Mouse (Mus musculus) intestine, embryonic 15.5 days (tissue): ENCODE measurements around the gene Fcgbp. TPM values are rescaled to one million over a fixed set of nuclear protein-coding genes. Genes with fewer than 3 reads are reported as not detected.
A peak's percentile ranks its signal among the peaks of the same experiment; 100 is the strongest.
"Not testable (repeated sequence)": the region's sequence is repeated elsewhere in the genome, so short reads cannot be mapped to it uniquely, and the experiment has no call there.

Experiments used
- ATAC-seq: fragments of 200-750 bp; cut with Nextera tagmentation; 2 replicates; pipeline ENCODE4 v1.8.0; 2017; ENCODE audit warnings: moderate TSS enrichment, moderate library complexity
- H3K27ac ChIP-seq: fragments of 300-500 bp; sonication (generic); 2 replicates; pipeline ENCODE4 v1.5.1; 2015; ENCODE audit warnings: mild to moderate bottlenecking, inconsistent platforms
- H3K27me3 ChIP-seq: fragments of 300-500 bp; sonication (generic); replicated peaks from 2 replicates; pipeline ENCODE4 v1.6.1; 2015; ENCODE audit warnings: inconsistent platforms
- H3K36me3 ChIP-seq: fragments of 300-500 bp; sonication (generic); 2 replicates; pipeline ENCODE4 v1.6.1; 2015; ENCODE audit warnings: inconsistent platforms
- H3K4me1 ChIP-seq: fragments of 300-500 bp; sonication (generic); replicated peaks from 2 replicates; pipeline ENCODE4 v1.6.1; 2015; ENCODE audit warnings: inconsistent platforms
- H3K4me2 ChIP-seq: fragments of 300-500 bp; sonication (generic); replicated peaks from 2 replicates; pipeline ENCODE4 v1.6.1; 2015; ENCODE audit warnings: mild to moderate bottlenecking, inconsistent platforms
- H3K4me3 ChIP-seq: fragments of 300-500 bp; sonication (generic); replicated peaks from 2 replicates; pipeline ENCODE4 v1.5.1; 2015; ENCODE audit warnings: inconsistent platforms
- H3K9ac ChIP-seq: fragments of 300-500 bp; sonication (generic); 2 replicates; pipeline ENCODE4 v1.6.1; 2015; ENCODE audit warnings: inconsistent platforms
- H3K9me3 ChIP-seq: fragments of 300-500 bp; sonication (generic); 2 replicates; pipeline ENCODE4 v1.6.1; 2016; ENCODE audit warnings: inconsistent platforms
- WGBS: fragments of 180-500 bp; shearing (Covaris S2); methylation state at CpG from one replicate; pipeline ENCODE4 v1.1.7; 2015; 5-methylcytosine and 5-hydroxymethylcytosine counted together
- polyA plus RNA-seq: library from polyadenylated mRNA; unstranded; fragments of >200 nt; fragmentation: Nextera tagmentation; extraction: Ambion mirVana; gene quantifications from 2 replicates; pipeline ENCODE4 v1.2.1, GENCODE M21; 2015

The Fcgbp gene
- polyA plus RNA-seq, 1 experiment from 2014 or later, result 99.5 TPM

- H3K36me3 ChIP-seq, result no peaks in the 10 kb centered on the region
- no peaks in the 10 kb centered on the region; the same call in 1 of the 2 replicates for H3K9me3 ChIP-seq
- no peak overlapping the region for H3K9ac ChIP-seq
- no peak overlapping the region for H3K27ac ChIP-seq
- 95% methylated on average over 16 of the region's 16 CpGs for WGBS
- H3K4me3 ChIP-seq, result no peak overlapping the region
- H3K4me2 ChIP-seq, result no peak overlapping the region
- ATAC-seq, result no peak
- H3K4me1 ChIP-seq, result no peaks in the 10 kb centered on the region
- H3K27me3 ChIP-seq, result no peaks in the 10 kb centered on the region
Measured at GRCm38 (mm10) chr7:28099101-28099500, 28.1 kb downstream of the Fcgbp start.

GRCm38 (mm10) chr7:28100596-28101590 lies 29.9 kb downstream of the Fcgbp start:
- H3K9me3 ChIP-seq, result no peaks in the 10 kb centered on the region; the same call in 1 of the 2 replicates
- H3K9ac ChIP-seq, result no peak overlapping the region
- WGBS, result 65% methylated on average over 17 of the region's 17 CpGs
- H3K27me3 ChIP-seq, result no peaks in the 10 kb centered on the region
- H3K4me3 ChIP-seq, result no peak overlapping the region
- H3K4me2 ChIP-seq, result no peak overlapping the region
- no peaks in the 10 kb centered on the region for H3K36me3 ChIP-seq
- H3K4me1 ChIP-seq, result 0 out of 2 replicates have a peak, but pooled peaks cover 5% of the 10 kb centered on the region
- H3K27ac ChIP-seq, result no peak overlapping the region
- ATAC-seq, result no peak

- not testable (repeated sequence) for H3K4me2 ChIP-seq, ATAC-seq
- 47% methylated on average over 5 of the region's 5 CpGs for WGBS
Measured at GRCm38 (mm10) chr7:28102936-28103335, 31.9 kb downstream of the Fcgbp start.

GRCm38 (mm10) chr7:28104670-28105069 lies 33.6 kb downstream of the Fcgbp start:
- H3K27me3 ChIP-seq, result no peaks in the 10 kb centered on the region
- H3K36me3 ChIP-seq, result no peaks in the 10 kb centered on the region
- H3K27ac ChIP-seq, result no peak overlapping the region
- H3K9me3 ChIP-seq, result no peaks in the 10 kb centered on the region
- H3K4me2 ChIP-seq, result peak overlapping the region; percentile 65
- peak overlapping the region; percentile 11; the same call in 1 of the 2 replicates for H3K4me3 ChIP-seq
- H3K9ac ChIP-seq, result peak overlapping the region; percentile 34; the same call in 1 of the 2 replicates
- ATAC-seq, result peak; percentile 85
- H3K4me1 ChIP-seq, result 0 out of 2 replicates have a peak, but pooled peaks cover 5% of the 10 kb centered on the region
- 1% methylated on average over 23 of the region's 23 CpGs for WGBS

More at GRCm38 (mm10) chr7:28102936-28103335, 31.9 kb downstream of the Fcgbp start:
- H3K9ac ChIP-seq, H3K36me3 ChIP-seq, H3K4me1 ChIP-seq, H3K27me3 ChIP-seq, H3K27ac ChIP-seq, H3K4me3 ChIP-seq, H3K9me3 ChIP-seq: not testable (repeated sequence)

- no peak overlapping the region for H3K9ac ChIP-seq
- H3K4me2 ChIP-seq, result no peak overlapping the region
- no peaks in the 10 kb centered on the region for H3K27me3 ChIP-seq
- 0 out of 2 replicates have a peak, but pooled peaks cover 5% of the 10 kb centered on the region for H3K4me1 ChIP-seq
- H3K9me3 ChIP-seq, result no peaks in the 10 kb centered on the region
- no peak for ATAC-seq
- H3K4me3 ChIP-seq, result no peak overlapping the region
- no peaks in the 10 kb centered on the region for H3K36me3 ChIP-seq
- H3K27ac ChIP-seq, result no peak overlapping the region
- WGBS, result 88% methylated on average over 11 of the region's 11 CpGs
Measured at GRCm38 (mm10) chr7:28106241-28106640, 35.2 kb downstream of the Fcgbp start.

- 83% methylated on average over 2 of the region's 2 CpGs for WGBS
- H3K27ac ChIP-seq, result no peak overlapping the region
Measured at GRCm38 (mm10) chr7:28114648-28115047, 43.6 kb downstream of the Fcgbp start.

GRCm38 (mm10) chr7:28129166-28129565 lies 58.1 kb downstream of the Fcgbp start, which contains the start of gene 9530053A07Rik:
Gene 9530053A07Rik, plus strand, starts transcription at chr7:28129466.
- Histone ChIP-seq H3K4me2 (no peak within 1 kb of the TSS), H3K4me3 (no peak within 1 kb of the TSS), H3K9ac (no peak within 1 kb of the TSS), H3K27ac (no peak within 1 kb of the TSS), H3K4me1 (no peaks in the 10 kb centered on the region), H3K9me3 (no peaks in the 10 kb centered on the region), H3K36me3 (no peaks in the 10 kb centered on the region), H3K27me3 (no peaks in the 10 kb centered on the region)
- ATAC-seq, result no peak
- 79% methylated on average over 5 of the region's 5 CpGs for WGBS

More at GRCm38 (mm10) chr7:28114648-28115047, 43.6 kb downstream of the Fcgbp start:
- H3K9ac ChIP-seq, result no peak overlapping the region
- no peak overlapping the region for H3K4me3 ChIP-seq
- ATAC-seq, result no peak
- no peaks in the 10 kb centered on the region for H3K36me3 ChIP-seq
- no peaks in the 10 kb centered on the region for H3K27me3 ChIP-seq
- H3K4me2 ChIP-seq, result no peak overlapping the region
- no peaks in the 10 kb centered on the region for H3K4me1 ChIP-seq
- no peaks in the 10 kb centered on the region for H3K9me3 ChIP-seq

- WGBS, result 58% methylated on average over 5 of the region's 5 CpGs
- no peak overlapping the region for H3K9ac ChIP-seq
- H3K36me3 ChIP-seq, result no peaks in the 10 kb centered on the region
- no peaks in the 10 kb centered on the region for H3K27me3 ChIP-seq
- H3K9me3 ChIP-seq, result no peaks in the 10 kb centered on the region
- H3K4me2 ChIP-seq, result no peak overlapping the region
- H3K4me3 ChIP-seq, result no peak overlapping the region
- H3K27ac ChIP-seq, result no peak overlapping the region
- H3K4me1 ChIP-seq, result no peaks in the 10 kb centered on the region
- no peak for ATAC-seq
Measured at GRCm38 (mm10) chr7:28137613-28138012, 66.6 kb downstream of the Fcgbp start.

- H3K4me2 ChIP-seq, result no peak overlapping the region
- no peak overlapping the region for H3K27ac ChIP-seq
- H3K27me3 ChIP-seq, result no peaks in the 10 kb centered on the region
- no peaks in the 10 kb centered on the region for H3K9me3 ChIP-seq
- peak; percentile 51 for ATAC-seq
- 14% methylated on average over 3 of the region's 3 CpGs for WGBS
- no peak overlapping the region for H3K4me3 ChIP-seq
- H3K4me1 ChIP-seq, result no peaks in the 10 kb centered on the region
- H3K36me3 ChIP-seq, result no peaks in the 10 kb centered on the region
- H3K9ac ChIP-seq, result no peak overlapping the region
Measured at GRCm38 (mm10) chr7:28148263-28148662, 77.2 kb downstream of the Fcgbp start.

GRCm38 (mm10) chr7:28149841-28150240 lies 78.8 kb downstream of the Fcgbp start:
- H3K9ac ChIP-seq, result no peak overlapping the region
- no peak overlapping the region for H3K4me3 ChIP-seq
- H3K36me3 ChIP-seq, result no peaks in the 10 kb centered on the region
- no peak for ATAC-seq
- no peaks in the 10 kb centered on the region for H3K4me1 ChIP-seq
- H3K9me3 ChIP-seq, result no peaks in the 10 kb centered on the region
- H3K27me3 ChIP-seq, result no peaks in the 10 kb centered on the region
- no peak overlapping the region for H3K27ac ChIP-seq
- H3K4me2 ChIP-seq, result no peak overlapping the region
- WGBS, result 79% methylated on average over 1 of the region's 1 CpGs

- 0 out of 2 replicates have a peak, but pooled peaks have one; percentile 25 for ATAC-seq
- WGBS, result 18% methylated on average over 13 of the region's 13 CpGs
Measured at GRCm38 (mm10) chr7:28151584-28152221, 80.7 kb downstream of the Fcgbp start.

GRCm38 (mm10) chr7:28153595-28153994 lies 82.6 kb downstream of the Fcgbp start:
- H3K4me1 ChIP-seq, H3K9me3 ChIP-seq, H3K4me2 ChIP-seq, H3K9ac ChIP-seq, H3K27ac ChIP-seq, H3K36me3 ChIP-seq, H3K4me3 ChIP-seq, H3K27me3 ChIP-seq, ATAC-seq: not testable (repeated sequence)
- 40% methylated on average over 5 of the region's 5 CpGs for WGBS

More at GRCm38 (mm10) chr7:28151584-28152221, 80.7 kb downstream of the Fcgbp start:
- Histone ChIP-seq H3K27ac (no peak overlapping the region), H3K4me2 (no peak overlapping the region), H3K27me3 (no peaks in the 10 kb centered on the region), H3K9ac (no peak overlapping the region), H3K9me3 (no peaks in the 10 kb centered on the region), H3K36me3 (no peaks in the 10 kb centered on the region), H3K4me3 (no peak overlapping the region), H3K4me1 (no peaks in the 10 kb centered on the region)
